Mouse (Mus musculus): ENCODE data around the gene Stau1.

Stau1 gene

DNA sequence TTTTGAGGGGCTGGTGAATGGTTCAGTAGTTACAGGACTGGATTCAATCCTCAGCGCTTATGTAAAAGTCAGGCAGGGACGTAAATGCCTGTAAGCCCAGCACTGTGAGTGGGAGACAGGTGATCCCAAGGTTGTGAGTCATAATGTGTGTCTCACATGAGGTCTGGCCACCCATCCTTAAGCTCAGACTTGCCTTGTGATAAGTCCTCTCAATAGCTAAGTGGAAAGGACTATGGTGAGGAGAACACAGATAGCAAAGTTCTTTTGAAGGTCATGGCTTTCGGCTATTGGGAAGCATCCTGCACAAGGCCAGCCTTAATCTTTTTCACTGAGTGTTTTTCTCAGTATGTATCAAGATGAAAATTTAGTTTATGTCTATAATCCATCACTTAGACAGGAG lies 86.4 kb downstream of the Stau1 start:
- DNase-seq = no peak

DNA sequence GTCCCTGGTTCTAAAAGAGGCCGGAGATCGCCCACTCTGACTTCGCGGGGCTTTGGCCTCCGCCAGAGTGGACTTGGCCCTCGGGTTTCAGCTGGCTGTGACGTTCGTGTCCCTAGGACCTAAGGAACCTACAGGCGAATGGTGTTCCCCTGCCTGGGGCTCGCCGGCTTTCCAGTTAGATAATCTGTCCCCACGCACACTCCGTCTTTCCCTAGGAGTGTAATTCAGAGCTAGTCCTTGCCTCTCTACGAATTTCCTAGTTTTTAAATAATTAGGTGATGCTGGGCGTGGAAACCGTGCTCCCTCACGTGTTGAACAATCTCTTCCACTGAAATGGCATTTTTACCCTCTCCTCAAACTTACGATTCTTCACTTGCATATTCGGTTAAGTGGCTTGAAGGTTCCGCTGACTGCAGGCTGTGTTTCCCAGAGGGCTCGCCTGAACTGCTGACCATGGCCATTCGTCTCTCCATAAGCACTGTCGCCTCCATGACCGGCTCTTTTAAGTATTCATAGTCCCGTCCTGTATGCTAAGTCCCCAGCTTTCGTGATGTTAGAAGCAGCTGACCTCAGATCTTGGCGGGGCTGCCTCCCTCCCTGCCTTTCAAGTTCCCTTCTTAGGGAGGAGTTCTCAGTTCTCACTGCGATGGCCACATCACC lies 89.4 kb downstream of the Stau1 start:
- no peak for DNase-seq

DNA sequence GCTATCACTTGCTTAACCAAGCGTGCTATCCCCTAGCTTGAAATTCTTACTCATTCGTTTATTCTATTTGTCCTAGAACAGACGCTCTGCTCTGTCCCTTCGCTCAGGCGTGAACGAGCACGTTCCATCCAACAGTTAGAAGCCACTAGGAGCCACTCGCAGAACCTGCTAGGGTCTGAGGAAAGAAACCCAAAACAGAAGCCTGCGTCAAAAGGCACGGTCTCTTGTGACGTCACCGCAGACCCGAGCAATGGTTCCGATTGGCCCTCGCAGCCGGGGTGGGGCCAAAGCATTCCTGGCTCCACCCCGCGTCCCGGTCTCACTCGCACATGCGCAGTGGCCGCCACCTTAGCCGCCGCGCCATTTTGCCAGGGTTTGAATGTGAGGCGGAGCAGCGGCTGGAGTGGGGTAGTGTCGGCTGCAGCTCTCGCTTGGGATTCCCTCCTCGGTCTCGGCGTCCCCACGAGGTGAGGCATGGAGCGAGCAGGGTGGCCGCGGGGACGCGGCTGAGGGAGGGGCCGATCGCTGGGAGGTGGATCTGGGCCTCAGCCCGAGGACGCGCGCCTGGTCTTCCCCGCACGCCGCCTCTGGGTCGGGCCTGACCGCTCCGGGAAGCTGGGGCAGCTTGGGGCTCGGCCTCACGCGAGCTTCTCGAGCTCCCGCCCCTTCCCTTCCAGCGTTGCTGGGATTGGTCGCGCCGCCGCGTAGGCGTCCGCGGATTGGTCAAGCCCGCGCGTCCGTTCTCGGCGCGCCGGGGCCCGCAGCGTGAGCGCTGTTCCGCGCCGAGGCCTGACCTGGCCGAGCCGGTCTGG lies 90.2 kb downstream of the Stau1 start, which contains the start of gene Cse1l:
TSS of gene Cse1l (plus strand) at position 330 of the 812 bp plus-strand sequence.
- DNase-seq = peak; percentile 99

DNA sequence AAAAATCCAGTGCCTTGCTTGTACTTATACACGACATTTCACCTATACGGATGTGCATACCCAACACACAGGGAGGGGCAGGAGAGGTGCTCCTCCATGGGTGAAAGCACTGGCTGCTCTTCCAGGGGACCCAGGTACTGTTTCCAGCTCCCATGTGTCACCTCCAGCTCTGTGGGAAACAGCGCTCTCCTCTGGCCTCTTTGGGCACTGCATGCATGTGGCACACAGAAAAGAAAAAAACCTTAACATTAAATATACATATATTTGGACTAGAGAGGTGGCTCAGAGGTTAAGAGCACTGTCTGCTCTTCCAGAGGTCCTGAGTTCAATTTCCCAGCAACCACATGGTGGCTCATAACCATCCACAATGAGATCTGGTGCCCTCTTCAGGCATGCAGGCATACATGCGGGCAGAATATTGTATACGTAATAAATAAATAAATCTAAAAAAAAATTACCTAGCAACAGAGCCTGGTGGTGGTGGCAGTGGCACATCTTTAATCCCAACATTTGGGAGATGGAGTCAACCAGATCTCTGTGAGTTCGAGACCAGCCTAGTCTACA lies 92.3 kb downstream of the Stau1 start:
- DNase-seq = peak; percentile 17

DNA sequence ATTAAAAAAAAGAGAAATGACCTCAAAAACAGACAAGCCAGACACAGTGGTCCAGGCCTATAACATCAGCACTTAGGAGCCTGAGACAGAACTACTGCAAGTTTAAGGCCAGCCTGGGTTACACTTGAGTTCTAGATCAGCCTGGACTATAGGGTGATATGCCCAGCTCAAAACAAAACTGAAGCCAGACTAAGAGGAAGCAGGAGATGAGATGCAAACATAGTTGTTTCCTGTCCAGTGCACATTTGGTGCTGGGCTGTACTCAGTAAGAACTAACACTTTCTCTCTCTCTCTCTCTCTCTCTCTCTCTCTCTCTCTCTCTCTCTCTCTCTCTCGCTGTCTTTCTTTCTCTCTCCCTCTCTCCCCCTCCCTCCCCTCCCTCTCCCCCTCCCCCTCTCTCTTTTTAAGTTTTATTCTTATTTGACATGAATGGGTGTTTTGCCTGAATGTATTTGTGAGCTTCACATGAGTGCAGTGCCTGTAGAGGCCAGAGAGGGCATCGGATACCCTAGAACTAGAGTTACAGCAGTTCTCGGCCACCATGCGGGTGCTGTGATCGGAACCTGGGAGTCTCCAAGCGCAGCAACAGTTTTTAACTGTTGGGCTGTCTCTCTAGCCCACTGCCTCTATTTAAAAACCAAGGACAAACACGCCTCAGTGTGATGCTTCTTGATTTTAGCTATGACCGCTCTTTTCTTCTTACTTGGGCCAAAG lies 95.2 kb downstream of the Stau1 start:
- DNase-seq = no peak

DNA sequence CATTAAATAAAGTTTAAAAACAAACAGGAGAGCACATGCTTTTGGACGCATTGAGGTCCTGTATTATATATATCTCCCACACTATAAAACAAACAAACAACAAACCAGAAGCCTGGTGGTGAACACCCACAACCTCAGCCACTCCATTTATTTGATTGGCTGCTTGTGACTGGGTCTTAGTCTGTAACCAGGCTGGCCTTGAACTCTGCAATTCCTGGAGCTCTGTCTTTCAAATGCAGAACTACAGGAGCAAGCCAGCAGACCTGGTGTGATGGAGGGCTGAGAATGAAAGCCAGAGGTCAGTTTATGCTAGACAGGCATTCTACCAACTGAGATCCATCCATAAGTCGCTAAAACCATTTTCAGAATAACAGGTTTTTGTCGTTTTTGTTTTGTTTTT lies 96.4 kb downstream of the Stau1 start:
- no peak for DNase-seq

DNA sequence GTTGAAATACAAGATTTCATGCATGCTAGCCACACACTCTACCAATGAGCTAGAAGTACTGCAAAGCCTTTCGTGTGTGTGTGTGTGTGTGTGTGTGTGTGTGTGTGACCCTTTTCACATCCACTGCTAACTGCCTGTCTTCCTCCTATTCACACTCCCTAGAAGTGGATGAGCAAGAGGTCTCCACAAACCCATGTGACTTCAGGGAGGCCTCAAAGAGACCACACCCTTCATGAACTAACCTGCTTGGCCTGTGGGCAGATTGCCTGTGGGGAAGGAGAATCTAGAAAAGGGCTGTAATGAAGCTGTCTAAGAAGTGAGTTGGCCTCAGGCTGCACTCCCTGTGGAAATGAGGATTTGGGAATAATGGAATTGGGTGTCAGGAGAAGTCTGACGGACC lies 96.9 kb downstream of the Stau1 start:
- DNase-seq = no peak
